Mouse (Mus musculus): ENCODE measurements around the gene Gm28308.

DNA sequence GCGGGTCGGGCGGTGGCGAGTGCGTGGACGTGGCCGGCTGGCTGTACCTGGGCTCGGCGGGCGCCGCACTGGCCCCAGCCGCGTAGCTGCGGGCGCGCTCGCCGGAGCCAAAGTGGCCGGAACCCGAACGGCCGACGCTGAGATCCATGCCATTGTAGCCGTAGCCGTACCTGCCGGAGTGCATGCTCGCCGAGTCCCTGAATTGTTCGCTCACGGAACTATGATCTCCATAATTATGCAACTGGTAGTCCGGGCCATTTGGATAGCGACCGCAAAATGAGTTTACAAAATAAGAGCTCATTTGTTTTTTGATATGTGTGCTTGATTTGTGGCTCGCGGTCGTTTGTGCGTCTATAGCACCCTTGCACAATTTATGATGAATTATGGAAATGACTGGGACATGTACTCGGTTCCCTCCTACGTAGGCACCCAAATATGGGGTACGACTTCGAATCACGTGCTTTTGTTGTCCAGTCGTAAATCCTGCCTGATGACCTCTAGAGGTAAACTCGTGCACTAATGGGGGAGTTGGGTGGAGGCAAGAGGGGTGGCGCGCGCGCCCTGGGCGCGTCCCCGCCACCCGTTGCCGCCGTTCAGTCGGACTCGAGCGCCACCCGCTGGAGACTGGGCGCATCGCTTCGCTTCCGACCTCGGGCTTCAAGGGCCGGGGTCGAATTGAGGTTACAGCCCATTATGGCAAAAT is 8.9 kb downstream of the Gm28308 start, which contains the start of gene Hoxa5:
- TF ChIP-seq CTCF (IDR thresholded peaks at IDR 0.05; ENCODE audit: extremely low read depth, insufficient read depth, insufficient read length, insufficient replicate concordance) (0 out of 2 replicates have a peak, but pooled peaks have one; percentile 7), POLR2A (IDR thresholded peaks at IDR 0.05; ENCODE audit: low read depth, low read length) (no peak)
